Mouse (Mus musculus) lung, postnatal 0 days (tissue): Measurements from ENCODE around the gene Slc2a9. TPM values are rescaled to one million over a fixed set of nuclear protein-coding genes. Genes with fewer than 3 reads are reported as not detected.
A peak's percentile ranks its signal among the peaks of the same experiment; 100 is the strongest.

Experiments
- ATAC-seq: fragments of 200-750 bp; cut with Nextera tagmentation; 2 replicates; pipeline ENCODE4 v1.8.0; 2017; ENCODE audit warnings: moderate library complexity
- DNase-seq: peaks from one replicate; pipeline ENCODE4 v3.0.0-alpha.2; 2016; ENCODE audit warnings: low spot score
- H3K27ac ChIP-seq: fragments of 300-500 bp; sonication (generic); 2 replicates; pipeline ENCODE4 v1.5.1; 2014; ENCODE audit warnings: antibody characterized with exemption, mild to moderate bottlenecking, low read length, mixed read lengths
- H3K27me3 ChIP-seq: fragments of 300-500 bp; sonication (generic); replicated peaks from 2 replicates; pipeline ENCODE4 v1.6.1; 2014; ENCODE audit warnings: low read length, mixed read lengths; ENCODE audit not compliant: insufficient read depth
- H3K36me3 ChIP-seq: fragments of 300-500 bp; sonication (generic); 2 replicates; pipeline ENCODE4 v1.6.1; 2014; ENCODE audit warnings: low read length, mixed read lengths; ENCODE audit not compliant: insufficient read depth
- H3K4me1 ChIP-seq: fragments of 300-500 bp; sonication (generic); 2 replicates; pipeline ENCODE4 v1.6.1; 2014; ENCODE audit warnings: antibody characterized with exemption, low read depth, low read length, mixed read lengths; ENCODE audit not compliant: insufficient read depth
- H3K4me2 ChIP-seq: fragments of 300-500 bp; sonication (generic); replicated peaks from 2 replicates; pipeline ENCODE4 v1.6.1; 2014; ENCODE audit warnings: low read depth, mild to moderate bottlenecking, low read length, moderate library complexity, mixed read lengths
- H3K4me3 ChIP-seq: fragments of 300-500 bp; sonication (generic); 2 replicates; pipeline ENCODE4 v1.5.1; 2014; ENCODE audit warnings: low read depth, low read length
- H3K9ac ChIP-seq: fragments of 300-500 bp; sonication (generic); replicated peaks from 2 replicates; pipeline ENCODE4 v1.6.1; 2014; ENCODE audit warnings: low read depth, mild to moderate bottlenecking
- H3K9me3 ChIP-seq: fragments of 300-500 bp; sonication (generic); 2 replicates; pipeline ENCODE4 v1.6.1; 2016; ENCODE audit warnings: low read length, mixed read lengths
- CTCF ChIP-seq: IDR thresholded peaks from 2 replicates; pipeline ENCODE4 v1.5.1; 2016; ENCODE audit warnings: antibody characterized with exemption, mild to moderate bottlenecking
- EP300 ChIP-seq: IDR thresholded peaks from 2 replicates; pipeline ENCODE4 v1.6.1; 2016; ENCODE audit warnings: antibody characterized with exemption, mild to moderate bottlenecking, control low read depth
- WGBS: fragments of 180-500 bp; shearing (Covaris S2); extraction: QIAGEN DNeasy Blood & Tissue Kit; methylation state at CpG from one replicate; pipeline ENCODE4 v1.1.7; 2014; 5-methylcytosine and 5-hydroxymethylcytosine counted together
- polyA plus RNA-seq: library from polyadenylated mRNA; unstranded; fragments of >200 nt; fragmentation: Nextera tagmentation; extraction: Ambion mirVana; gene quantifications from 2 replicates; pipeline ENCODE4 v1.2.1, GENCODE M21; 2015

Slc2a9 gene
- polyA plus RNA-seq, 1 experiment from 2014 or later: 2.4 TPM

- Histone ChIP-seq H3K4me3 (no peak overlapping the region), H3K27me3 (no peaks in the 10 kb centered on the region), H3K4me2 (no peak overlapping the region), H3K36me3 (no peaks in the 10 kb centered on the region), H3K4me1 (no peaks in the 10 kb centered on the region), H3K9ac (no peak overlapping the region), H3K9me3 (no peaks in the 10 kb centered on the region), H3K27ac (no peak overlapping the region)
- DNase-seq (peak; percentile 32), ATAC-seq (peak; percentile 16; the same call in 1 of the 2 replicates)
- 62% methylated on average over 3 of the region's 3 CpGs for WGBS
- TF ChIP-seq EP300 (no peak), CTCF (no peak)
Observed at GRCm38 (mm10) chr5:38505435-38505765, 2.5 kb upstream of the Slc2a9 start.

GRCm38 (mm10) chr5:38504747-38505434, 1.9 kb upstream of the Slc2a9 start:
- H3K27me3 ChIP-seq: no peaks in the 10 kb centered on the region
- TF ChIP-seq EP300 (no peak), CTCF (no peak)
- 64% methylated on average over 6 of the region's 6 CpGs for WGBS
- H3K9ac ChIP-seq: no peak overlapping the region
- no peak overlapping the region for H3K27ac ChIP-seq
- H3K36me3 ChIP-seq: no peaks in the 10 kb centered on the region
- H3K9me3 ChIP-seq: no peaks in the 10 kb centered on the region
- H3K4me1 ChIP-seq: no peaks in the 10 kb centered on the region
- H3K4me3 ChIP-seq: no peak overlapping the region
- ATAC-seq: no peak; the same call in 1 of the 2 replicates
- DNase-seq: no peak
- no peak overlapping the region for H3K4me2 ChIP-seq

- H3K4me1 ChIP-seq: no peaks in the 10 kb centered on the region
- H3K36me3 ChIP-seq: no peaks in the 10 kb centered on the region
Observed at GRCm38 (mm10) chr5:38504116-38504515, 1.2 kb upstream of the Slc2a9 start.

DNA sequence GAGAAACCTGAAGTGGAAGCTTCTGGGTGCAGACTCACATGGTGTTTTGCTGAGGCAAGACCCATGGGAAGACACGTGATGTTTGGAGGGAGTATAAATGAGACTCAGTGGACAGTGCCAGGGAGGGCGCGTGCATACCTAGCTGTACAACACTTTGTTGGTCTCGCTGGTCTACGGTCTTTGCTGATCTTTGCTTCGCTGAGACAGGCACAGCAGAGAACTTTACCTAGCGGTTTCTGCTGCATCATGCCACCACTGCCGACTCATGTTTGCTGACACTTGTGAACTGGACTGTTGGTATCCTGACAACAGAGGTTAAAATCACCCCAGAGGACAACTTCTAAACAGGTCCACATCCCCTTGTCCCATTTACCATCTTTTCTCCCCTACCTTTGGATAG, 2.9 kb downstream of the Slc2a9 start:
- Histone ChIP-seq H3K9ac (no peak overlapping the region), H3K9me3 (no peaks in the 10 kb centered on the region), H3K4me3 (no peak overlapping the region), H3K4me2 (no peak overlapping the region), H3K4me1 (no peaks in the 10 kb centered on the region), H3K27ac (no peak overlapping the region), H3K36me3 (no peaks in the 10 kb centered on the region), H3K27me3 (no peaks in the 10 kb centered on the region)
- TF ChIP-seq EP300 (no peak), CTCF (no peak)
- 82% methylated on average over 8 of the region's 8 CpGs for WGBS
- ATAC-seq (no peak), DNase-seq (no peak)

More at GRCm38 (mm10) chr5:38504116-38504515, 1.2 kb upstream of the Slc2a9 start:
- no peak overlapping the region for H3K27ac ChIP-seq
- no peak for DNase-seq
- no peak for ATAC-seq
- no peaks in the 10 kb centered on the region for H3K27me3 ChIP-seq
- no peaks in the 10 kb centered on the region for H3K9me3 ChIP-seq
- H3K4me2 ChIP-seq: no peak overlapping the region
- H3K4me3 ChIP-seq: no peak overlapping the region
- H3K9ac ChIP-seq: no peak overlapping the region
- no peak for TF ChIP-seq CTCF
- no peak for TF ChIP-seq EP300
- WGBS: 70% methylated on average over 1 of the region's 1 CpGs

GRCm38 (mm10) chr5:38499316-38499811, 3.6 kb downstream of the Slc2a9 start:
- 79% methylated on average over 7 of the region's 7 CpGs for WGBS
- ATAC-seq: no peak
- Histone ChIP-seq H3K36me3 (no peaks in the 10 kb centered on the region), H3K27me3 (no peaks in the 10 kb centered on the region), H3K9me3 (no peaks in the 10 kb centered on the region), H3K27ac (no peak overlapping the region), H3K4me1 (no peaks in the 10 kb centered on the region), H3K9ac (no peak overlapping the region), H3K4me2 (no peak overlapping the region), H3K4me3 (no peak overlapping the region)
- no peak for DNase-seq
- TF ChIP-seq CTCF (no peak), EP300 (no peak)

DNA sequence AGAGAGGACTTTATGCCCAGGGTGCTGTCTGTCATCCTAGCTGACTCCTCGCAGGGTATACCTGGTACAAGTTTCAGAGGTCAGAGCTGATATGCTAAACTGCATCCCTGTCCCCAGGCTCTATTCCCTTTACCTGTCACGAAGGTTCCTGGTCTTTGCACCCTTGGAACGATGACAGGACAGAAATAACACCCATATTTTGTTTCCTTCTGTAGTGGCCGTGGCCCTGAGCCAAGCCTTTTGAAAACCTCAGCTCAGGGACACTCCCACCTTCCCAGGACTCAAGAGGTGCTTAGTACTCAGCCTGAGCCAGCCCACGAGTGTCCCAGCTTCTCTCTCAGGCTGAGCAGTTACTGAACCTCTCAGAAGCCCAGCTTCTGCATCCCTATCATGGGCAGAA, 4.5 kb downstream of the Slc2a9 start:
- Histone ChIP-seq H3K4me3 (no peak overlapping the region), H3K9me3 (no peaks in the 10 kb centered on the region), H3K4me1 (no peaks in the 10 kb centered on the region), H3K9ac (no peak overlapping the region), H3K27me3 (no peaks in the 10 kb centered on the region), H3K4me2 (no peak overlapping the region), H3K27ac (no peak overlapping the region), H3K36me3 (no peaks in the 10 kb centered on the region)
- no peak for TF ChIP-seq EP300
- TF ChIP-seq CTCF: no peak
- ATAC-seq: peak; percentile 71
- 44% methylated on average over 5 of the region's 5 CpGs for WGBS
- peak; percentile 81 for DNase-seq
